Mouse (Mus musculus): ENCODE results near the gene Slc24a3.

DNA sequence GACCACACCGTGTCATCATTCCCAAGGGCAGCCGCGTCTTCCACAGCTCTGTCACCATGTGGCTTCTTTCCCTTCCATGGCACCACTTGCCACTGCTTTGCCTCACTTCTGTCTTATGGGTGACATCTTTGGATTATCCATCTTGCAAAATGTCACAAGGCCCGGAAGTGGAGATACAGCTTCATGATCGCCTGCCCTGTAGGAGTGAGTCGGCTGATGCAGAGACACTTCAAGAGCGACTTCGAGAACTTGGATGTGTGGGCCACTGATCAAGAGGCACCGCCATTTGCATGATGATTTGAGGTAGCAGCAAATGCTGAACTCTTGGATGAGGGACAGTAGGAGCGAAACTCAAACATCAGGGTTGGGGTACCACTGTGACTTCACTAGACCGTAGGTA, 46.0 kb downstream of the Slc24a3 start:
- TF ChIP-seq POLR2A (IDR thresholded peaks at IDR 0.05; ENCODE audit: borderline replicate concordance, extremely low read depth, low read depth, low read length) (no peak), CTCF (IDR thresholded peaks at IDR 0.05; ENCODE audit: insufficient read depth, low read length) (no peak)
